Mouse (Mus musculus) forebrain, embryonic 10.5 days (tissue): ENCODE data around the gene Igfbp2. TPM values are rescaled to one million over a fixed set of nuclear protein-coding genes. Genes with fewer than 3 reads are reported as not detected.

Source experiments
- DNase-seq: peaks from one replicate; pipeline ENCODE4 v3.0.0-alpha.2; 2017; ENCODE audit warnings: low spot score; ENCODE audit errors: extremely low spot score
- H3K27ac ChIP-seq: fragments of 300-500 bp; sonication (generic); 2 replicates; pipeline ENCODE4 v1.5.1; 2016; ENCODE audit warnings: mild to moderate bottlenecking
- H3K27me3 ChIP-seq: fragments of 300-500 bp; sonication (generic); 2 replicates; pipeline ENCODE4 v1.6.1; 2016; ENCODE audit warnings: mild to moderate bottlenecking; ENCODE audit not compliant: poor library complexity, severe bottlenecking
- H3K36me3 ChIP-seq: fragments of 300-500 bp; sonication (generic); replicated peaks from 2 replicates; pipeline ENCODE4 v1.6.1; 2016; ENCODE audit warnings: mild to moderate bottlenecking, moderate library complexity
- H3K4me1 ChIP-seq: fragments of 300-500 bp; sonication (generic); 2 replicates; pipeline ENCODE4 v1.6.1; 2016
- H3K4me3 ChIP-seq: fragments of 300-500 bp; sonication (generic); 2 replicates; pipeline ENCODE4 v1.5.1; 2016; ENCODE audit warnings: mild to moderate bottlenecking, moderate library complexity
- H3K9me3 ChIP-seq: fragments of 300-500 bp; sonication (generic); 2 replicates; pipeline ENCODE4 v1.6.1; 2016; ENCODE audit warnings: mild to moderate bottlenecking, moderate library complexity
- WGBS: fragments of 180-500 bp; shearing (Covaris S2); methylation state at CpG from one replicate; pipeline ENCODE4 v1.1.7; 2016; 5-methylcytosine and 5-hydroxymethylcytosine counted together
- polyA plus RNA-seq: library from polyadenylated mRNA; unstranded; fragments of >200 nt; fragmentation: Nextera tagmentation; extraction: Ambion mirVana; gene quantifications from 2 replicates; pipeline ENCODE4 v1.2.1, GENCODE M21; 2016

The Igfbp2 gene
- polyA plus RNA-seq, 1 experiment from 2014 or later = 777 TPM

DNA sequence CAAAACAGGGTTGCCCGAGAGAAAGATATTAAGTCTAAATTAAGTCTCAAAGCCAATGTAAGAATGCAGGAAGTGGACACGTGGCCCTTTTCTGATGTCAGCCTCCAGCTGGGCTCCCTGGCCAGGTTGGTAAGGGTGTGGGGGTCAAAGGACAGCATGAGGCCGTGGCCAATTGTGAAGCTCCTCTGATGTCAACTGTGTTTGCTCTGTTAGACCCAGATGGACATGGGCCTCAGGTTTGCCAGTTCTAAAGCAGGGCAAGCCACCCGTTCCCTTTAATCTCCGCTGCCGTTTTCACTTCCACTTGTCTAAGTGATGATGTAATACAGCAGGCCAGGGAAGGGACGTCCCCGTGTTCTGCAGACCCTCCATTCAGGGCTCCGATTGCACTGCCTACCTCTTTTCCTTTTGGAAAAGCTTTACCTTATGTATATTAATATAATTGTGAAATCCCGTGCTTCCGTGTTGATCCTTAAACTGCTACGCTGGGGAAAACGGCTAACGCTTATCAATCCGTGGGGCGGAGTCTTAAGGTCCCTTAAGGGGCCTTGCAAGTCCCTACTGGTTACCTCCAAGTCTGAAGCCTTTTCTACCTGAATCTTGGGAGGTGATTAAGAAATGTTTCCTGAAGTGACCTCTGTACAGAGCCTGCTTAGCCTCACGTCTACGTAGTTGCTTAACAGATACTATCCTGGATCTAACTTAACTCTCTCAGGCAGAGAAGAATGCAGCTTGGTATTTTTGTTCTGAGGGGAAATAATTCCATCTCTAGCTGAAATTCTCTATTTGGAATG is 18.6 kb downstream of the Igfbp2 start:
- DNase-seq = no peak
- whole genome bisulfite sequencing = 92% methylated on average over 18 of the region's 18 CpGs
- no peaks in the 10 kb centered on the region for H3K4me1 ChIP-seq
- no peak overlapping the region for H3K27ac ChIP-seq
- H3K27me3 ChIP-seq = no peaks in the 10 kb centered on the region
- peaks cover 94% of the 10 kb centered on the region for H3K36me3 ChIP-seq
- H3K9me3 ChIP-seq = no peaks in the 10 kb centered on the region
- no peak overlapping the region for H3K4me3 ChIP-seq

DNA sequence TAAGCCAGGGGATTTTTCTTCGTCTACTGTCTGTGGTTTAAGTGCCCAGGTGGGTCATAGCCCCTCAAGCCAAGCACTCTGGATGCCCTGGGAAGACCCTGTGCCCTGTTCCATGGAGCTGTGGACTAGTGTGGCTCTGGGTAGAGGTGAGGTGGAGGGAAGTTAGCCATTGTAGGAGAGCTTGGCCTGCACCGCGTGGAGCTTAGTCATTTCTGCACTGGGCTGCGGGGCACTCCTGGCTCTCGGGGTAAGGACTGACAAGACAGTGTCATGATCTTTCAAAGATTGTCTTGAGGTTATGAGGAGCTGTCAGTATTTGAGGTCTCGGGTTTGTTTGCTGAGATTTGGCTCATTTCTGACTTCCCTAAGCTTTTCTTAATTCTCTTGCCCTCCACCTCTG is 20.4 kb downstream of the Igfbp2 start:
- DNase-seq = no peak
- no peak overlapping the region for H3K4me3 ChIP-seq
- 95% methylated on average over 6 of the region's 6 CpGs for WGBS
- no peak overlapping the region for H3K27ac ChIP-seq
- H3K4me1 ChIP-seq = no peaks in the 10 kb centered on the region
- no peaks in the 10 kb centered on the region for H3K27me3 ChIP-seq
- no peaks in the 10 kb centered on the region for H3K9me3 ChIP-seq
- H3K36me3 ChIP-seq = peaks cover 94% of the 10 kb centered on the region

DNA sequence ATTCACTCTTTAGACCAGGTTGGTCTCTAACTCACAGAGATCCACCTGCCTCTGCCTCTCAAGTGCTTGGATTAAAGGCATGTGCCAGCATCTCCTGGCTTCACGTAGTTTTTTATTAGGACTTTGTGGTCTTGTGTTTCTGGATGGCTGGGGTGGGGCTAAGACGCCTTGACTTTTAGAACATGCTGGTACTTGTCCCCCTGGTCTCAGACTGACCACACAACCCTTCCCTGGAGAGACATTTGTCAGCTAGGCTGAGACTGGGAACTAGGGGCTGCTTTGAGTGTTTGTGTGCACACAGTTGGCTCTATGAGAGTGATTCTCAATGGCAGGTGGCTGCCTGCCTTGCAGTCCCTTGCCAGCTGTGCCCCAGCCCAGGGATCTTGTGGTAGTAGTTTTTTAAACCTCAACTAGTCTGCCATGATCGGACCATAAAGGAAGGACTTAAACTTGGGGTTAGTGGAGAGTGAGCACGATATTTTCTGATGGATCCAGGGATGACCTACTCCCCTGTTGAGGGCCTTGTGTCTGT is 23.6 kb downstream of the Igfbp2 start:
- 90% methylated on average over 4 of the region's 4 CpGs for WGBS
- no peak for DNase-seq

DNA sequence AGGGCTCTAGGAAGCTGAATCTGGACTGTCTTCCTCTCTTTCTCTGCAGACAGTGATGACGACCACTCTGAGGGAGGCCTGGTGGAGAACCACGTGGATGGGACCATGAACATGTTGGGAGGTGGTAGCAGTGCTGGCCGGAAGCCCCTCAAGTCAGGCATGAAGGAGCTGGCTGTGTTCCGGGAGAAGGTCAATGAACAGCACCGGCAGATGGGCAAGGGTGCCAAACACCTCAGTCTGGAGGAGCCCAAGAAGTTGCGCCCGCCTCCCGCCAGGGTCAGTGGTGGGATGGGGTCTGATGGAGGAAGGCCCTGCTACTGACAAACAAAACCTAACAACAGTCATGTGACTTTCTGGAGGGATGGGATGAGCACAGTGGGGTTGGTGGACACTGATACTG is 24.7 kb downstream of the Igfbp2 start:
- DNase-seq = no peak
- Histone ChIP-seq H3K4me1 (peaks cover 4% of the 10 kb centered on the region), H3K36me3 (peaks cover 97% of the 10 kb centered on the region), H3K9me3 (no peaks in the 10 kb centered on the region), H3K4me3 (no peak overlapping the region), H3K27ac (no peak overlapping the region), H3K27me3 (no peaks in the 10 kb centered on the region)
- WGBS = 89% methylated on average over 8 of the region's 8 CpGs

More for the DNA sequence above, 23.6 kb downstream of the Igfbp2 start:
- H3K4me1 ChIP-seq = no peaks in the 10 kb centered on the region
- H3K27me3 ChIP-seq = no peaks in the 10 kb centered on the region
- H3K9me3 ChIP-seq = no peaks in the 10 kb centered on the region
- H3K27ac ChIP-seq = no peak overlapping the region
- no peak overlapping the region for H3K4me3 ChIP-seq
- peaks cover 98% of the 10 kb centered on the region for H3K36me3 ChIP-seq

- Histone ChIP-seq H3K9me3 (no peaks in the 10 kb centered on the region), H3K27ac (peak overlapping the region; percentile 68; the same call in 1 of the 2 replicates), H3K27me3 (no peaks in the 10 kb centered on the region), H3K4me3 (no peak overlapping the region), H3K36me3 (peaks cover 58% of the 10 kb centered on the region), H3K4me1 (peaks cover 13% of the 10 kb centered on the region)
- DNase-seq = no peak
- 79% methylated on average over 1 of the region's 1 CpGs for WGBS
Measured at GRCm38 (mm10) chr1:72853759-72854158, 29.5 kb downstream of the Igfbp2 start.

- peaks cover 19% of the 10 kb centered on the region for H3K4me1 ChIP-seq
- WGBS = 61% methylated on average over 10 of the region's 10 CpGs
- DNase-seq = peak; percentile 66
- no peaks in the 10 kb centered on the region for H3K27me3 ChIP-seq
- no peaks in the 10 kb centered on the region for H3K9me3 ChIP-seq
- no peak overlapping the region for H3K4me3 ChIP-seq
- peaks cover 58% of the 10 kb centered on the region for H3K36me3 ChIP-seq
- peak overlapping the region; percentile 68 for H3K27ac ChIP-seq
Measured at GRCm38 (mm10) chr1:72854337-72855237, 30.3 kb downstream of the Igfbp2 start.

DNA sequence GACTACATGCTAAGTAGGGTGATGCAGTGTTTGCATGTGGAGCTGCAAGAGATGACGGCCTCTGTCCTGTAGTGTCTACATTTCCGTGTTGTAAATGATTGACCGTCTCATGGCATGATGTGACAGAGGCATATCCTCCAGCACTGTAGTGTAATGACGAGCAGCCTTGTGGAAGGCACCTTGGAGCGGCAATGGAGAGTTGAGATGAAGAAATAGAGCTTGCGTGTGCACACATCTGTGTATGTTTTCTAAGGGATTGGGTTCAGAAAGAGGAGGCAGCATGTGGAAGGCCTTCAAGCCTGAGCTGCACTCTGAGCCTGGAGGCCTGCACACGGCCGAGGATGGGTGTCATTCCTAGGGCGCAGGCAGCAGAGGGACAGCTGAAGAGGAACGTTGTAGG is 31.4 kb downstream of the Igfbp2 start:
- Histone ChIP-seq H3K27me3 (no peaks in the 10 kb centered on the region), H3K36me3 (peaks cover 58% of the 10 kb centered on the region)

GRCm38 (mm10) chr1:72856209-72856909 is 32.1 kb downstream of the Igfbp2 start:
- Histone ChIP-seq H3K4me1 (peaks cover 19% of the 10 kb centered on the region), H3K36me3 (peaks cover 58% of the 10 kb centered on the region), H3K27ac (no peak overlapping the region), H3K27me3 (no peaks in the 10 kb centered on the region), H3K4me3 (no peak overlapping the region), H3K9me3 (no peaks in the 10 kb centered on the region)
- WGBS = 89% methylated on average over 19 of the region's 19 CpGs
- DNase-seq = no peak

More for the DNA sequence above, 31.4 kb downstream of the Igfbp2 start:
- Histone ChIP-seq H3K9me3 (no peaks in the 10 kb centered on the region), H3K4me1 (peaks cover 19% of the 10 kb centered on the region), H3K4me3 (no peak overlapping the region), H3K27ac (no peak overlapping the region)
- WGBS = 88% methylated on average over 10 of the region's 10 CpGs
- DNase-seq = no peak

- no peak for DNase-seq
- Histone ChIP-seq H3K27me3 (no peaks in the 10 kb centered on the region), H3K9me3 (no peaks in the 10 kb centered on the region), H3K4me1 (peaks cover 19% of the 10 kb centered on the region), H3K4me3 (no peak overlapping the region), H3K27ac (no peak overlapping the region), H3K36me3 (peaks cover 58% of the 10 kb centered on the region)
- WGBS = 87% methylated on average over 7 of the region's 7 CpGs
Measured at GRCm38 (mm10) chr1:72857142-72857541, 32.8 kb downstream of the Igfbp2 start.

- 87% methylated on average over 5 of the region's 5 CpGs for WGBS
- Histone ChIP-seq H3K9me3 (no peaks in the 10 kb centered on the region), H3K27me3 (no peaks in the 10 kb centered on the region), H3K4me1 (peaks cover 19% of the 10 kb centered on the region), H3K4me3 (no peak overlapping the region), H3K27ac (no peak overlapping the region), H3K36me3 (peaks cover 58% of the 10 kb centered on the region)
- no peak for DNase-seq
Measured at GRCm38 (mm10) chr1:72857631-72858030, 33.3 kb downstream of the Igfbp2 start.

- H3K27ac ChIP-seq = peak overlapping the region; percentile 61
Measured at GRCm38 (mm10) chr1:72858286-72858685, 34.0 kb downstream of the Igfbp2 start.

DNA sequence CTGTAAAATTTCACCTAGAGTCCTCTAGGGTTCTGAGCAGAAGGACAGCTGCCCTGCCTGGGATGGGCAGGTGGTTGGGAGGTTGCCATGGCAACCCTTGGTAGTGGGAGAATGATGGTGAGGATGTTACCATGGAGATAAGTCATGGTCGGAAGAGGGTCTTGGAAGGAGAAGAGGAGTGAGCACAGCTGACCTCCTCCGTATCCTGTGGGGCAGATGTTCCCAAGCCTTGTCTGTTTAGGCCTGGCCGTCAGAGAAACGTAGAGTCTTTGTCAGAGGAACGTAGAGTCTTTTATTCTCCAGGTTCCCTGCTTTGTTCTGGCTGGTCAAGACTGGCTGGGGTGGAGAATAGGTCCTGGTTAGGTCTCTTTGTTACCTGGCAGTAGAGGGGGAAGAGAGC is 34.6 kb downstream of the Igfbp2 start:
- Histone ChIP-seq H3K27me3 (no peaks in the 10 kb centered on the region), H3K9me3 (no peaks in the 10 kb centered on the region), H3K27ac (peak overlapping the region; percentile 61), H3K36me3 (peaks cover 58% of the 10 kb centered on the region), H3K4me1 (peaks cover 17% of the 10 kb centered on the region), H3K4me3 (no peak overlapping the region)
- DNase-seq = no peak
- WGBS = 65% methylated on average over 5 of the region's 5 CpGs

More at GRCm38 (mm10) chr1:72858286-72858685, 34.0 kb downstream of the Igfbp2 start:
- WGBS = 89% methylated on average over 9 of the region's 9 CpGs
- Histone ChIP-seq H3K4me1 (peaks cover 19% of the 10 kb centered on the region), H3K9me3 (no peaks in the 10 kb centered on the region), H3K27me3 (no peaks in the 10 kb centered on the region), H3K36me3 (peaks cover 58% of the 10 kb centered on the region), H3K4me3 (no peak overlapping the region)
- no peak for DNase-seq
